Mouse (Mus musculus) colon, adult 2 months (tissue): ENCODE results near the gene Fgf6. TPM values are rescaled to one million over a fixed set of nuclear protein-coding genes. Genes with fewer than 3 reads are reported as not detected.

Experiments used
- polyA plus RNA-seq: library from polyadenylated mRNA; depleted of rRNA; stranded (reverse); fragments of >200 nt; gene quantifications from 2 replicates; pipeline ENCODE4 v1.2.3, GENCODE M21; 2012; rRNA removed

The Fgf6 gene
- not detected in 2 replicates for polyA plus RNA-seq

GRCm38 (mm10) chr6:127014906-127015770 lies at the start of gene Fgf6:
TSS of gene Fgf6 (plus strand) at chr6:127015586.

DNA sequence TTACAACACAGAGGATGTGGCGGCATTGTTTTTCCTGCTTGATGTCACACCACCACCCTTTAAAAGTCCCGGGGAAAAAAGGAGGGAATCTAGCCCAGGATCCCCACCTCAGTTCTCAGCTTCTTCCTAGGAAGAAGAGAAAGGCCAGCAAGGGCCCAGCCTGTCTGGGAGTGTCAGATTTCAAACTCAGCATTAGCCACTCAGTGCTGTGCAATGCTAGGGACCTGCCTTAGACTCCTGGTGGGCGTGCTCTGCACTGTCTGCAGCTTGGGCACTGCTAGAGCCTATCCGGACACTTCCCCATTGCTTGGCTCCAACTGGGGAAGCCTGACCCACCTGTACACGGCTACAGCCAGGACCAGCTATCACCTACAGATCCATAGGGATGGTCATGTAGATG lies 57.4 kb downstream of the Fgf6 start, which contains the start of gene Fgf23:
Gene Fgf23 (plus strand): TSS at position 86 of the 400 bp plus-strand sequence.

Other genes with a start within 250 kb of the Fgf6 start
- gene Ndufa9, start 166.4 kb upstream of the Fgf6 start, polyA plus RNA-seq = 86.0 and 101 TPM in 2 replicates
- not detected in 2 replicates for gene Akap3, start 162.5 kb upstream of the Fgf6 start, polyA plus RNA-seq
- gene Dyrk4, start 93.7 kb upstream of the Fgf6 start, polyA plus RNA-seq = 0.16 and 0.35 TPM in 2 replicates
- gene Rad51ap1, start 76.0 kb upstream of the Fgf6 start, polyA plus RNA-seq = 2.9 and 3.2 TPM in 2 replicates
- gene D6Wsu163e, start 75.6 kb upstream of the Fgf6 start, polyA plus RNA-seq = 2.5 and 2.8 TPM in 2 replicates
- gene Fgf23, start 57.3 kb downstream of the Fgf6 start, polyA plus RNA-seq = not detected in 2 replicates
- 3.1 and 3.2 TPM in 2 replicates for gene Tigar, start 94.0 kb downstream of the Fgf6 start, polyA plus RNA-seq
- gene Ccnd2, start 136.6 kb downstream of the Fgf6 start, polyA plus RNA-seq = 57.3 and 105 TPM in 2 replicates